Mouse (Mus musculus) kidney, adult 2 months (tissue): ENCODE results near the gene Ccdc6.

Experiments
- CTCF ChIP-seq: fragments of 200-500 bp; conservative IDR thresholded peaks from 2 replicates; pipeline ENCODE4 v1.5.1; 2011; ENCODE audit warnings: low read depth, mild to moderate bottlenecking, control low read depth, low read length, moderate library complexity, mixed read lengths; ENCODE audit not compliant: insufficient read depth, insufficient read length
- POLR2A ChIP-seq: fragments of 200-500 bp; IDR thresholded peaks from one replicate; pipeline ENCODE4 v1.6.1; 2011; ENCODE audit warnings: low read depth, low read length, control low read depth

- TF ChIP-seq CTCF (no peak), POLR2A (no peak)
Observed at GRCm38 (mm10) chr10:70226608-70227007, 129.7 kb downstream of the Ccdc6 start.
